Mouse (Mus musculus) hindbrain, postnatal 0 days (tissue): ENCODE measurements around the gene Lyst. TPM values are rescaled to one million over a fixed set of nuclear protein-coding genes. Genes with fewer than 3 reads are reported as not detected.
A peak's percentile ranks its signal among the peaks of the same experiment; 100 is the strongest.

Source experiments
- ATAC-seq: fragments of 200-750 bp; cut with Nextera tagmentation; 2 replicates; pipeline ENCODE4 v1.8.0; 2017; ENCODE audit warnings: mild to moderate bottlenecking, moderate TSS enrichment, moderate library complexity
- DNase-seq: peaks from one replicate; pipeline ENCODE4 v3.0.0-alpha.2; 2015; ENCODE audit warnings: low spot score
- H3K27ac ChIP-seq: fragments of 300-500 bp; sonication (generic); 2 replicates; pipeline ENCODE4 v1.5.1; 2014; ENCODE audit warnings: mild to moderate bottlenecking
- H3K27me3 ChIP-seq: fragments of 300-500 bp; sonication (generic); 2 replicates; pipeline ENCODE4 v1.6.1; 2014; ENCODE audit warnings: low read length, mixed read lengths; ENCODE audit not compliant: insufficient read depth
- H3K36me3 ChIP-seq: fragments of 300-500 bp; sonication (generic); 2 replicates; pipeline ENCODE4 v1.6.1; 2014; ENCODE audit warnings: low read length, mixed read lengths; ENCODE audit not compliant: insufficient read depth
- H3K4me1 ChIP-seq: fragments of 300-500 bp; sonication (generic); 2 replicates; pipeline ENCODE4 v1.6.1; 2014; ENCODE audit warnings: antibody characterized with exemption, low read length, mixed read lengths; ENCODE audit not compliant: insufficient read depth
- H3K4me2 ChIP-seq: fragments of 300-500 bp; sonication (generic); 2 replicates; pipeline ENCODE4 v1.6.1; 2014; ENCODE audit warnings: low read depth, mild to moderate bottlenecking, low read length, moderate library complexity, mixed read lengths
- H3K4me3 ChIP-seq: fragments of 300-500 bp; sonication (generic); 2 replicates; pipeline ENCODE4 v1.5.1; 2014; ENCODE audit warnings: low read length
- H3K9ac ChIP-seq: fragments of 300-500 bp; sonication (generic); replicated peaks from 2 replicates; pipeline ENCODE4 v1.6.1; 2014; ENCODE audit warnings: mild to moderate bottlenecking, low read length, moderate library complexity, mixed read lengths
- H3K9me3 ChIP-seq: fragments of 300-500 bp; sonication (generic); 2 replicates; pipeline ENCODE4 v1.6.1; 2016; ENCODE audit warnings: low read length, mixed read lengths
- CTCF ChIP-seq: IDR thresholded peaks from 2 replicates; pipeline ENCODE4 v1.5.1; 2016; ENCODE audit warnings: antibody characterized with exemption, control low read depth, low read depth
- WGBS: fragments of 180-500 bp; shearing (Covaris S2); extraction: QIAGEN DNeasy Blood & Tissue Kit; methylation state at CpG from one replicate; pipeline ENCODE4 v1.1.7; 2014; 5-methylcytosine and 5-hydroxymethylcytosine counted together
- polyA plus RNA-seq: library from polyadenylated mRNA; unstranded; fragments of >200 nt; fragmentation: Nextera tagmentation; extraction: Ambion mirVana; gene quantifications from 2 replicates; pipeline ENCODE4 v1.2.1, GENCODE M21; 2015
- total RNA-seq: library from RNA; depleted of rRNA; stranded (reverse); fragments of >200 nt; gene quantifications from 2 replicates; pipeline ENCODE4 v1.2.3, GENCODE M21; 2014

The Lyst gene
- total and polyA plus RNA-seq, 2 experiments from 2014 or later = 3.7 to 14.8 TPM

DNA sequence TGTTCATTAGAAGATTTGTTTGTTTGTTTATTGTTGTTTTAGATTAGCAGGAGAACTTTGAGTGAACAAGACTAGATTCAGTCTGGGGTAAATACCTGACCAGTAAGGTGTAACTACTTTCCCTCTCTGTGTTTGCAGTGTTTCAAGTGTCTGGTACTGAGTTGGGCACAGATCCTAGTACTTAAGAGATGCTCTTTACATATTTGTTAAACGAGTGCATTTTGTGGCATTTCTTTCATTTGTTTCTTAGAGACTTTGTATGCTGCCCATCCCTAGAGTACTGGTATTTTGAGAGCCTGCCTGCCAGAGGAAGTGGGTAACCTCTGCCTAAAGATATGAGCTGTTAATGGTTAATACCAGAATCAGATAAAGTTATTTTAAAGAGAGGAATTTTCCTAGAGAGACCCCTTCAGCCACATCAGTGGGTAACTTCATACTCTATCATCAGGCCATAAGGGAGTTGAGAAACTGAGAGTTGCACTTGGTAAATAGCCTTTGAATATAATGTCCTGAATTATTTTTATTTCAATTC, 2.5 kb upstream of the Lyst start:
- no peak for TF ChIP-seq CTCF

DNA sequence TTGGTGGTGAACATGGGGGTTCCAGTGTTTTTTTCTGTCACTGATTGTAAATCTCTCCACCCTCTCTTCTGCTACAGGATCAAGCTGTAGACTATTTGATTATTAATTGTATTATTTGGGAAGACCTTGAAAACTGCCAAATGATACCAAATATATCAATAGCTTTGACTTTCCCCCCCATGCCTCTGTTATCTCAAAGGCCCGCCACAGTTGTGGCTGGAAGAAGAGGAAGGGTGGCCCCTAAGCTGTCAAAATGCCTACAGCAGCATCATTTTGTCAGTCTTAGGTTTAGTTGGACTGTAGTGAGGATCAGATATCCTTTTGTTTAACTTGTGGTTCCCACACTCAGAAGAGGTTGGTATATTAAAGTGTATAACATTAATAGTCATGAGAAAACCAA, 1.7 kb upstream of the Lyst start:
- no peak overlapping the region for H3K9ac ChIP-seq
- ATAC-seq (no peak), DNase-seq (no peak)
- H3K4me1 ChIP-seq = peaks cover 8% of the 10 kb centered on the region
- H3K4me3 ChIP-seq = no peak overlapping the region
- no peak overlapping the region for H3K27ac ChIP-seq
- H3K36me3 ChIP-seq = no peaks in the 10 kb centered on the region
- TF ChIP-seq CTCF = no peak
- no peaks in the 10 kb centered on the region for H3K27me3 ChIP-seq
- WGBS = 100% methylated on average over 1 of the region's 1 CpGs
- H3K9me3 ChIP-seq = no peaks in the 10 kb centered on the region
- H3K4me2 ChIP-seq = no peak overlapping the region

More for the DNA sequence above, 2.5 kb upstream of the Lyst start:
- Histone ChIP-seq H3K27me3 (no peaks in the 10 kb centered on the region), H3K27ac (no peak overlapping the region), H3K4me3 (no peak overlapping the region), H3K9ac (no peak overlapping the region), H3K9me3 (no peaks in the 10 kb centered on the region), H3K4me1 (peaks cover 8% of the 10 kb centered on the region), H3K4me2 (no peak overlapping the region), H3K36me3 (no peaks in the 10 kb centered on the region)
- DNase-seq (no peak), ATAC-seq (no peak)
- WGBS = 72% methylated on average over 1 of the region's 1 CpGs

DNA sequence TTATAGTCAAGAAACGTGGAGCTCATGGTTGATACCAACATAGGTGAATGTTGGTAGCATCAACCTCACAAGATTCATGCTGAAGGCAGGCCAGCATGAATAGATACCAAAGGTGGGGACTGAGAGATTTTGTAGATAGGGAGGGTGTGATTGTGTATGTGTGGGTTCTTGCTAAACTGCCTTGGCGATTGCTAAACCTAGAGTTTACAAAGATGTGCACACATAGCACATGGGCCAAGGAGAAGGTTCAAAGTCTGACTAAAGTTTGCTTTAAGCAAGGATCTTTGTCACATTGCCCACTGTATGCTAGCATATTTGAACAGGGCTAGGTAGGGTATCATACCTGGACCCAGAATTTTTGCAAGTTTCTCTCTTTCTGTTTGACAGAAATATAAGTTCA, 1.2 kb upstream of the Lyst start:
- no peak overlapping the region for H3K4me3 ChIP-seq
- ATAC-seq = no peak
- no peak overlapping the region for H3K9ac ChIP-seq
- no peaks in the 10 kb centered on the region for H3K9me3 ChIP-seq
- no peak overlapping the region for H3K4me2 ChIP-seq
- DNase-seq = no peak
- H3K36me3 ChIP-seq = no peaks in the 10 kb centered on the region
- peaks cover 8% of the 10 kb centered on the region for H3K4me1 ChIP-seq
- 88% methylated on average over 2 of the region's 2 CpGs for WGBS
- no peak overlapping the region for H3K27ac ChIP-seq
- no peak for TF ChIP-seq CTCF
- no peaks in the 10 kb centered on the region for H3K27me3 ChIP-seq

DNA sequence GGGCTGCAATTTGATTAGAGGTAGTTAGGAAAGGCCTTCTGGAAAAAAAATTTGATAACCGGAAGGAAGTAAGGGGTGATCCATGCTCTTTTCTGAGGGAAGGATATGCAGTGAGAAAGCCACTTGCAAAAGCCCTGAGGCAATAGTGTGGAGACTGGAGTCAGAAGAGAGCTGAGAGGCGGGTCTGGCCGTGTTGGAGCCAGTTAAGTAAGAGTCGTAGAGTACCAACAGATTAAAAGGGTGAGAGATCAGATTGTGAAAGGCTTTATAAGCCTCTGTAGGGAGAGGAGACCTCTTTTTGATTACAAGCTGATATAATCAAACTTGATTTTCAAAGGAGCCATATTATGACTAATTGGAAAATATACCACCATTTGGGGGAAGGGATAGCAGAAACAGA, 1.7 kb downstream of the Lyst start:
- Histone ChIP-seq H3K27me3 (no peaks in the 10 kb centered on the region), H3K36me3 (no peaks in the 10 kb centered on the region), H3K4me3 (no peak overlapping the region), H3K4me2 (0 out of 2 replicates have a peak overlapping the region, but pooled peaks have one; percentile 88), H3K4me1 (peaks cover 8% of the 10 kb centered on the region), H3K27ac (no peak overlapping the region), H3K9ac (peak overlapping the region; percentile 9; the same call in 1 of the 2 replicates), H3K9me3 (no peaks in the 10 kb centered on the region)
- DNase-seq (no peak), ATAC-seq (no peak)
- TF ChIP-seq CTCF = no peak
- WGBS = 59% methylated on average over 4 of the region's 4 CpGs

DNA sequence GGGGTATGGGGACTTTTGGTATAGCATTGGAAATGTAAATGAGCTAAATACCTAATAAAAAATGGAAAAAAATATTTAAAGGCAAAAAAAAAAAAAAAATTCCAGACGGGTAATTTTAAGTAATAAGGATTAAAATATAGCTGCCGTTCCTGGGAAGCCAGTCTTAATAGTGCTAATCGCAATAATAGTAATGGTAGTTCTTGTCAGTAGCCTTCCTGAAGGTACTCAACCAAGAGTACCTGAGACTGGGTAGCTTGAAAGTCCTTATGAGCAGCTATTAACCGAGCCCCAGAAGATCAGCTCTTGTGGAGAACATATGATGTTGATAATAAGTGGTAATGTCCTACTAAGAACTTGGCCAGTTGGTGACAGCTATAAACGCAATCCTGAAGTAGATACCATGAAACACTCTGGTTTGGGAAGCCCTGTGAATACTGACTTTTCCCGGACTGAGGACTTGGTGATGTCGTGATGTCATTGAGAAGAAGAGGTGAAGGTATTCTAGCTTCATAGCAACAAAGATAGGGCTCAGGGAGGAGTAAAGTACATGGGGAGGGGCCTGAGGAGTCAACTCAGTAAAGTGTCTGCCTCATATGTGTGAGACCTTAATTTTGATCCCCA, 6.3 kb downstream of the Lyst start:
- Histone ChIP-seq H3K4me1 (0 out of 2 replicates have a peak, but pooled peaks cover under 1% of the 10 kb centered on the region), H3K27me3 (no peaks in the 10 kb centered on the region), H3K36me3 (no peaks in the 10 kb centered on the region), H3K4me2 (no peak overlapping the region), H3K9me3 (no peaks in the 10 kb centered on the region), H3K4me3 (no peak overlapping the region), H3K27ac (no peak overlapping the region), H3K9ac (no peak overlapping the region)
- 97% methylated on average over 7 of the region's 7 CpGs for WGBS
- ATAC-seq (no peak), DNase-seq (no peak)
- TF ChIP-seq CTCF = no peak

DNA sequence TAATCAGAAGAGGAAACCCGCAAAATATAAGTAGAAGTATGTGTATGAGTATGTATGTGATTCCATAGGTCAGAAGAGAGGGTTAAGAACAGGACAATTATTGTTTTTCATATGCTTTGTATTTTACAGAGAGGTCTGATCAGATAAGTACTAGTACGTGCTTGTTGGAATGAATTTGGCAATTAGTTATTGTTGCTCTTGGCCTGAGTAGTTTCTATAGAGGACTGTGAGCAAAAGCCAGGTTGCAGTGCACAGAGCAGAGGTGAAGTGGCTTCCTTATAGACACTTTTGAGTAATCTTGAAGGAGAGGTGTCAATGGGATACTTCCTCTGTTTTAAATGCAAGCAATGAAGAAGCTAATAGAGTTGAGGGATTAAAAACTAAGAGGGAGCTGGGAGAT, 7.7 kb downstream of the Lyst start:
- H3K36me3 ChIP-seq = no peaks in the 10 kb centered on the region
- DNase-seq (no peak), ATAC-seq (no peak)
- no peaks in the 10 kb centered on the region for H3K4me1 ChIP-seq
- 85% methylated on average over 2 of the region's 2 CpGs for WGBS
- no peak overlapping the region for H3K4me3 ChIP-seq
- H3K9me3 ChIP-seq = no peaks in the 10 kb centered on the region
- H3K9ac ChIP-seq = no peak overlapping the region
- TF ChIP-seq CTCF = no peak
- H3K27ac ChIP-seq = no peak overlapping the region
- no peaks in the 10 kb centered on the region for H3K27me3 ChIP-seq
- no peak overlapping the region for H3K4me2 ChIP-seq

DNA sequence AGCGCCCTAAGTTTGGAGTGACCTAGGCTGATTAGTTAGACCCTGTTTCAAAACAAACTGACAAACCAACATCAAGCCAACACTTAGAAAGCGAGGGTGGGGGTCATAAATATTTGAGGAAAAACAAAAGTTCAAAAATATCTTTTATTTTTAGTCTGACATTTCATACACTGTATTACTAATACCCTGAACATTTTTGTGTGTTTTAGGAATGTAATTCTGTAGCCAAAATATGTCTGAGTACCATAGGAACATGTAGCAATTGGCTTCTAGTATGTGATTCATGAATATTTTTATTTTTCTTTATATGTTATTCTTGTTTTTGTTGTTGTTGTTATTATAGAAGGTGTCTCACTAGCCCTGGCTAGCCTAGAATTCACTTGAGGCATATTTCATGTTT, 11.2 kb downstream of the Lyst start:
- no peaks in the 10 kb centered on the region for H3K9me3 ChIP-seq
- H3K27ac ChIP-seq = no peak overlapping the region
- WGBS = 94% methylated on average over 2 of the region's 2 CpGs
- no peak overlapping the region for H3K4me3 ChIP-seq
- no peak overlapping the region for H3K4me2 ChIP-seq
- H3K36me3 ChIP-seq = no peaks in the 10 kb centered on the region
- TF ChIP-seq CTCF = no peak
- no peak for ATAC-seq
- no peaks in the 10 kb centered on the region for H3K4me1 ChIP-seq
- no peak for DNase-seq
- H3K27me3 ChIP-seq = no peaks in the 10 kb centered on the region
- H3K9ac ChIP-seq = no peak overlapping the region
